Mouse (Mus musculus) T-cell, adult 2 months (primary cell): ENCODE measurements at regions not wholly inside any gene's neighbourhood (a gene's known extent, or its start where the extent isn't known, plus 50 kb on each side); places are given as distances from the start of the nearest gene placed in this dataset.
A peak's percentile ranks its signal among the peaks of the same experiment; 100 is the strongest.

Experiments
- DNase-seq: peaks from one replicate; pipeline ENCODE4 v3.0.0; 2022; ENCODE audit warnings: low spot score

- DNase-seq = peak; percentile 36
These were observed 51.7 kb upstream of the Caprin1 start for GRCm38 (mm10) chr2:103848923-103849700.

DNA sequence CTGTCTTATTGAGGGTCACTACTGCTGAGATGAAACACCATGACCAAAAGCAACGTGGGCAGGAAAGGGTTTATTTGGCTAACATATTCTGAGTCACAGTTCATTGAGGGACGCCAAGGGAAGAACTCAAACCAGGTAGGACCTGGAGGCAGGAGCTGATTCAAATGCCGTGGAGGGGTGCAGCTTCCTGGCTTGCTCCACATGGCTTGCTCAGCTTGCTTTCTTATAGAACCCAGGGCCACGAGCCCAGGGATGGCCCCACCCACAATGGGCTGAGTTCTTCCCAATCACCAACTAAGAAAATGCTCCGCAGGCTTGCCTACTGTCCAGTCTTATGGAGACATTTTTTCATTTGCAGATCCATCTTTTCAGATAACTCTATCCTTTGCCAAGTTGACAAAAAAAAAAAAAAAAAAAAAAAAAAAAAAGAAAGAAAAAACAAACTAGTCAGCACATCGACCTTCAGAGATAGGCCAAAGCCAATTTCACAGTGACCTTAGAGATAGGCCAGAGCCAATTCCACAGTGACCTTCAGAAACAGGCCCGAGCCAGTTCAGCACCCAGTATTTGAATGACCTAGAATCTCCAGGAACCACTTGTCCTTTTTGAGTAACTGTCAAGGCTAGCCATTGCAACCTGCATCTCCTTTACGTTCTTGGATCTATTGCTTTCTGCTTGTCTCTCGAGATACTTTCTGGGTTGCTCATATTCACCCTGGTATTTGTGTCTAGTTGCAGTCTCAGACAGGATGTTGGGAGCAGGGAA lies 52.5 kb upstream of the Caprin1 start:
- DNase-seq = no peak

DNA sequence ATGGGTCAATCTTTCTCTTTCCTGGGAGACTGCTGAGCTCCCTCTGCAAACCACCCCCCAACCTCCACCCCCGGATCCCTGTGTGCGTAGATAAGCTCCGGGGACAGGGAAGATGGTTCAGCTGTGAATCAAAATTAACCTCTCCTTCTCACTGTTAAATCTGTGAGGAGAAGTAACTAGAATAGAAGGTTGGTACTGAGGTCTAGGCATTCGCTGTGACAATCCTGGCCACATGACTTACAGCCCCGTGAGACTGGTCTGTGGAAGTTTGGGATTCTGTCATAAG lies 53.0 kb upstream of the Caprin1 start:
- no peak for DNase-seq

DNA sequence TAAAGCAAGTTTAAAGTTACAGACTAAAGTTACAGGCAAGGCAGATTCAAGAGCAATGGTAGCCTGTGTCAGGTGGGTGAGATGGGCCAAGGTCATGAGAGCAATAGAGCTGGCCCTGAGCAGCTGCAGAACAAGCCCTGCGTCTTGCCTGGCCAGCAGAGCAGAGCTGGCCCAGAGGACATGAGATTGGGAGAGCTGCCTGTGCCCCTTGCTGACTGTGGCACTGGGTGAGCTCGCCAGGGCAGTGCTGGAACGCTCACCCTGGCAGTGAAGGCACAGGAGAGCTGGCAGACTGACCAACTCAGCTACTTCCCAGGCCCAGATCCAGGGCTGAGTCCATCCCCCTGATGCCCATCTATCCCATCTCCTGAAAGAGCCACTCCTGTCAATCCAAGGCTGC lies 53.7 kb upstream of the Caprin1 start:
- DNase-seq = no peak

- DNase-seq = no peak
These were observed 63.8 kb upstream of the Caprin1 start for GRCm38 (mm10) chr2:103861226-103861625.

GRCm38 (mm10) chr2:103864254-103864653 lies 66.8 kb upstream of the Caprin1 start:
- DNase-seq = no peak

DNA sequence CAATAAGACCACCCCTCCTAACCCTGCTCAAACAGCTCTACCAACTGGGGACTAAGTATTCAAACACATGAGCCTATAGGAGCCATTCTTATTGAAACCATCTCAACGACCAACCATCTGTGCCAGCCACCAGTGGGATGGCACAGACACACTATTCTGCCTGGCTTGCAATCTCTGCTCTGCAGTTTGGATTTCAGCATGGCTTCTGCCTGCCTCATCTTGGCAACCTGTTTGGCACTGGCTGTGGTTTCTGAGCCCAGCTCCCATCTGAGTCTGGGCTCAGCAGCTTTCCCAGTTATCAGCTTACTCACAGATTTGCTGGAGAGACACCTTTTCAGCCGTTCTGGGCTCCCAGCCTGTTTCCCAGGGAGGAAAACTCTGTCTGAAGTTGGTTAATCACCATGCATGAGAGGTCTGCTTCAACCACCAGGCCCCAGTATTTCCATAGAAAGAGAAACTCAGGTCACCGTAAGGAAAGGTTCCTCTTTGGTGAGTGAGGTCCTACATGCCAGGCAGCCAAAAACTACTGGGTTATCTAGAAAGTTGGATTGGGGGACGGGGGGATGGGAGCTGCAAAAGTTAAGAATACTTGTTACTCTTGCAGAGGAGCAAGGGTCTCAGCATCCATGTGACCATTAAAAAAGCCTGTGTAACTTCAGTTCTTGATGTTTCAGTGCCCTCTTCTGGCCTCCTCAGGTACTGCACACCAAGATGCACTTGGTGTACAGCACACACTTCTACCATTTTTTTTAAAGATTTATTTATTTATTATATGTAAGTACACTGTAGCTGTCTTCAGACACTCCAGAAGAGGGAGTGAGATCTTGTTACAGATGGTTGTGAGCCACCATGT lies 68.1 kb upstream of the Caprin1 start:
- peak; percentile 27 for DNase-seq

DNA sequence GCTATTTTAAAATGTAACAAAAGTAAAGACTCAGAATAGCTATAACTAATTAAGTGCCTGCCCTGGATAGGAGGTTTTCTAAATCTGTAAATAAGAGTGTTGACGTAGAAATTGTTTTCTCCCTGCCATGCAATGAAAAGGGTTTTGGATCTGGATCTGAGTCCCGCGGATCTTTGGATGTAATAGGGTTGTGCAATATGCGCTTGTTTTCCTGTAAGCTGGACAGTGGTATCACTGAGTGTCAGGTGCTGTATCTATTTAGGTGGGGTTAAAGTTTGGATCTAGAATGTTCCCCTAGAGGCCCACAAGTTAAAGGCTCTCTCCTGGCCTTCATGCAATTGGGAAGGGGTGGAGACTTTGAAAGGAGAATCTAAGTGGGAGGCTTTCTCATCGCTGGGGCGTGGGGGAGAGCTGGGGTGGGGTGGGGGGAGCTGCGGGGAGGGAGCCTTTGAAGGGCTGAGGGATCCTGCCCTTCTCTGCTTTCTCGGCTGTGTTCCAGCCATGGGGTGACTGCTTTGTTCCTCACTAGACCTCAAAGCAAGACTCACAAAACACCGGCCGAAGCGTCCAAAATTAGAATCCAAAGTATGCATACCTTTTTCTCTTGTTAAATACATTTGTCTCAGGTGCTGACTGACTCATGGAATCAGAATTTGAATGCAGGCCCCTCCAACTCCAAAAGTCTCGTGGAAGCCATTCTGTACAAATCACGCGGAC lies 70.0 kb upstream of the Caprin1 start:
- DNase-seq = no peak

GRCm38 (mm10) chr2:103867958-103868330 lies 70.5 kb upstream of the Caprin1 start:
- DNase-seq = no peak

DNA sequence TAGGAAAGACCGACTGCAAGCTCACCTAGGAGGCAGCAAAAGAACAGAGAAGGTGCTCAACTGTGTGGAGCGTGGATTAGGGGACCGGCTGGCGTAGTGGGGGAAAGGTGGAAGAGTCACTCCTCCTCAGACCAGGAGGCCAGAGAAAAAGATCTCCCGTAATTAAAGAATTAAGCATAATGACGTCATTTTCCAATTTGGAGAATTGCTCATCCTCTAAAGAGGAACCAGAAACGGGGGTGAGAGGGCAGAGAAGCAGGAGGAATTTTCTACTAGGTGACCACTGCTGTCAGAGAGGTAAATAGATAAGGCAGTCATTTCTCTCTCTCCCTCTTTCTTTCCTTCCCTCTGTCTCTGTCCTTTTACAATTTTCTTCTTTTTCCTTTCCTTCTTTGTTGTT lies 71.2 kb upstream of the Caprin1 start:
- DNase-seq = no peak

GRCm38 (mm10) chr2:103871522-103872276 lies 74.2 kb upstream of the Caprin1 start:
- peak; percentile 15 for DNase-seq

GRCm38 (mm10) chr2:103872277-103872636 lies 74.8 kb upstream of the Caprin1 start:
- DNase-seq = no peak

DNA sequence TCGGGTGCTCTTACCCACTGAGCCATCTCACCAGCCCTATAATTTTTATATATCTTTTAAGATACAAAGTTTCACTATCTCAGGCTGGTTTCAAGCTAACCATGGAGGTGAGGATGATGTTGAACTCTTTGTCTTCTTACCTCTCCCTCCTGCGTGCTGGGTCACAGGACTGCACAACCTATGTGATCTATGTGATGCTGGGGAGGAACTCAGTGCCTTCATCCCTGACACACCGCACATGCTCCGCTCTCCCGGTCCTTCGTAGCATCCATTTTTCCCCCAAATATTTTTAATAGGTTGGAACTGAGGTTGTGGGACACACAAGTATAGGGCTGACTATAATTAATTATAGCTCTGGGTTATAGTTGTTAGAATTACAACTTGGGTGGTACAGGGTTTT lies 75.9 kb upstream of the Caprin1 start:
- DNase-seq = no peak

GRCm38 (mm10) chr2:103874466-103874865 lies 77.0 kb upstream of the Caprin1 start:
- no peak for DNase-seq

- DNase-seq = no peak
These were observed 78.3 kb upstream of the Caprin1 start for GRCm38 (mm10) chr2:103875754-103876153.

DNA sequence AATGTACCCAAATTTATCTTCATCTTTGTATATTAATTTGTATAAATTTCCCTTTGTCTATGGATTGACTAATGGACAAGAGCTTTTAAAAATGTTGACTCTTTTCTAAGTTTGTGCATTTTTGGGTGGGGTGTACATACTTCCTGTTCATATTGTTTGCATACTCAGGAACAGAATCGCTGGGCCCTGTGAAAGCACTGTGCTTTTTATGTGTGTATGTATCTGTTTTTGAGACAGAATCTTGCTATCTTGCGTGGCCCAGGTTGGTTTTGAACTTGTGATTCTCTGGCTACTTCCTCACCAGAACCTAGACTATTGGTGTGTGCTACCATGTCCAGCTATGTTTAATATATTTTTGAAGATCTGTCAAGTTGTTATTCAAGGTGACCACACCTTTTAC lies 78.8 kb upstream of the Caprin1 start:
- no peak for DNase-seq

DNA sequence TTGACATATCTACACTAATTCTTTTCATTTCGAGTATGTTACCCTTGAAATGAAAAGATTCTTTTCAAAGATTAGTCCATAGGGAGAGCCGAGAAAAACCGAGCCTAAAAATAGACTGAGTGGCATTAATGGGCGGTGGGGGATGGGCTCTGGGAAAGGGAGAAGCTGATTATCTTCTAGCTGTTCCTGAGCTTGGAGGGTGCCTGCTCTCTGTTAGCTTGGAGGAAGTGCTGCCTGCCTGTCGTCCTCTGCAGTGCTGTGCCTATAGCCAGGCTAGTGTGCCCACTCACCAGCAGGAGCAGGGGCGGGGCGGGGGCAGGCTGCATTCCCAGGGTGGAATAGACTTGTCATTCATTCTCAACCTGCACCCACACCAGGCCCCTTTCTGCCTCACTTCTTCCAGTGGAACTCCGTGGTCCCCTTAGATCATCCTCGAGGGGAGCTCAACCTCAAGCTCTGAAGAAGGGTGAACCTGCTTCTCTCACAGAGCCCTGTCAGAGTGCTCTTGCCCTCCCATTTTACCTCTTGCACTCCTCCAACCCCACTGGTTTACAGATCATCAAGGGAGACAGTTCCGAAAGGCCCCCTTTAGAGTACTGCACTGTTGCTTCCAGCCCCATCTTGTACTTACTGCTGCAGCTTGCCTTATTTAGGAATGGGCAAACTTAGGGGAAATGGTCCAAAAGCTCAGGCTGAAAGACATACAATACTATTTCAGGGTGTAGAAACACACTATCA lies 76.6 kb upstream of the Lmo2 start:
- no peak for DNase-seq

GRCm38 (mm10) chr2:103884926-103885325 lies 72.9 kb upstream of the Lmo2 start:
- no peak for DNase-seq

- DNase-seq = no peak
These were observed 69.8 kb upstream of the Lmo2 start for GRCm38 (mm10) chr2:103888023-103888422.

- no peak for DNase-seq
These were observed 66.5 kb upstream of the Lmo2 start for GRCm38 (mm10) chr2:103891240-103891767.
